Mouse (Mus musculus) testis, adult 10 weeks (tissue): Measurements from ENCODE around the gene Olfr398. TPM values are rescaled to one million over a fixed set of nuclear protein-coding genes. Genes with fewer than 3 reads are reported as not detected.

Experiments
- polyA plus RNA-seq: library from polyadenylated mRNA; stranded (reverse); fragments of 350-450 nt; fragmentation: Illumina TruSeq; extraction: RNeasy Lipid Tissue Mini Kit (QIAGEN cat#74804); gene quantifications from one replicate; pipeline ENCODE4 v1.2.3, GENCODE M21; 2014; ENCODE audit warnings: low read depth, low replicate concordance

Olfr398 gene
- not detected for polyA plus RNA-seq

GRCm38 (mm10) chr11:73990307-73990706, at the start of gene Olfr398:
Olfr398 (minus strand) TSS chr11:73990407.

GRCm38 (mm10) chr11:73960517-73960916, 29.7 kb downstream of the Olfr398 start, which contains the start of gene Olfr397:
Olfr397 (plus strand) TSS chr11:73960817.

GRCm38 (mm10) chr11:73936377-73936776, 53.8 kb downstream of the Olfr398 start, which contains the start of gene Olfr23:
Olfr23 (plus strand) TSS chr11:73936677.

Other genes with a start within 250 kb of the Olfr398 start
- gene Olfr389, start 209.7 kb downstream of the Olfr398 start, polyA plus RNA-seq: not detected
- 0.18 TPM for gene Olfr390, start 207.4 kb downstream of the Olfr398 start, polyA plus RNA-seq
- not detected for gene Olfr391-ps, start 187.4 kb downstream of the Olfr398 start, polyA plus RNA-seq
- not detected for gene Olfr392, start 173.4 kb downstream of the Olfr398 start, polyA plus RNA-seq
- gene Olfr393, start 139.0 kb downstream of the Olfr398 start, polyA plus RNA-seq: not detected
- gene Olfr394, start 99.6 kb downstream of the Olfr398 start, polyA plus RNA-seq: not detected
- not detected for gene Olfr395, start 81.1 kb downstream of the Olfr398 start, polyA plus RNA-seq
- gene Olfr23, start 53.7 kb downstream of the Olfr398 start, polyA plus RNA-seq: 1.6 TPM
- not detected for gene Olfr397, start 29.6 kb downstream of the Olfr398 start, polyA plus RNA-seq
- gene Olfr139, start 66.1 kb upstream of the Olfr398 start, polyA plus RNA-seq: not detected
- not detected for gene Olfr399, start 66.2 kb upstream of the Olfr398 start, polyA plus RNA-seq
- gene Zfp616, start 79.5 kb upstream of the Olfr398 start, polyA plus RNA-seq: not detected
- gene Olfr401, start 123.3 kb upstream of the Olfr398 start, polyA plus RNA-seq: not detected
- 0.63 TPM for gene Olfr402, start 163.1 kb upstream of the Olfr398 start, polyA plus RNA-seq
- gene Olfr403, start 195.8 kb upstream of the Olfr398 start, polyA plus RNA-seq: not detected
- not detected for gene Olfr43, start 221.0 kb upstream of the Olfr398 start, polyA plus RNA-seq